Mouse (Mus musculus) hindbrain, postnatal 0 days (tissue): ENCODE measurements at regions not wholly inside any gene's neighbourhood (a gene's known extent, or its start where the extent isn't known, plus 50 kb on each side); places are given as distances from the start of the nearest gene placed in this dataset.

ENCODE experiments used
- ATAC-seq: fragments of 200-750 bp; cut with Nextera tagmentation; 2 replicates; pipeline ENCODE4 v1.8.0; 2017; ENCODE audit warnings: mild to moderate bottlenecking, moderate TSS enrichment, moderate library complexity
- DNase-seq: peaks from one replicate; pipeline ENCODE4 v3.0.0-alpha.2; 2015; ENCODE audit warnings: low spot score
- H3K27ac ChIP-seq: fragments of 300-500 bp; sonication (generic); 2 replicates; pipeline ENCODE4 v1.5.1; 2014; ENCODE audit warnings: mild to moderate bottlenecking
- H3K27me3 ChIP-seq: fragments of 300-500 bp; sonication (generic); 2 replicates; pipeline ENCODE4 v1.6.1; 2014; ENCODE audit warnings: low read length, mixed read lengths; ENCODE audit not compliant: insufficient read depth
- H3K36me3 ChIP-seq: fragments of 300-500 bp; sonication (generic); 2 replicates; pipeline ENCODE4 v1.6.1; 2014; ENCODE audit warnings: low read length, mixed read lengths; ENCODE audit not compliant: insufficient read depth
- H3K4me1 ChIP-seq: fragments of 300-500 bp; sonication (generic); 2 replicates; pipeline ENCODE4 v1.6.1; 2014; ENCODE audit warnings: antibody characterized with exemption, low read length, mixed read lengths; ENCODE audit not compliant: insufficient read depth
- H3K4me2 ChIP-seq: fragments of 300-500 bp; sonication (generic); 2 replicates; pipeline ENCODE4 v1.6.1; 2014; ENCODE audit warnings: low read depth, mild to moderate bottlenecking, low read length, moderate library complexity, mixed read lengths
- H3K4me3 ChIP-seq: fragments of 300-500 bp; sonication (generic); 2 replicates; pipeline ENCODE4 v1.5.1; 2014; ENCODE audit warnings: low read length
- H3K9ac ChIP-seq: fragments of 300-500 bp; sonication (generic); replicated peaks from 2 replicates; pipeline ENCODE4 v1.6.1; 2014; ENCODE audit warnings: mild to moderate bottlenecking, low read length, moderate library complexity, mixed read lengths
- H3K9me3 ChIP-seq: fragments of 300-500 bp; sonication (generic); 2 replicates; pipeline ENCODE4 v1.6.1; 2016; ENCODE audit warnings: low read length, mixed read lengths
- CTCF ChIP-seq: IDR thresholded peaks from 2 replicates; pipeline ENCODE4 v1.5.1; 2016; ENCODE audit warnings: antibody characterized with exemption, control low read depth, low read depth
- WGBS: fragments of 180-500 bp; shearing (Covaris S2); extraction: QIAGEN DNeasy Blood & Tissue Kit; methylation state at CpG from one replicate; pipeline ENCODE4 v1.1.7; 2014; 5-methylcytosine and 5-hydroxymethylcytosine counted together

GRCm38 (mm10) chr4:140463296-140463695 is 202.5 kb downstream of the Arhgef10l start:
- Histone ChIP-seq H3K27ac (no peak overlapping the region), H3K4me3 (no peak overlapping the region), H3K9ac (no peak overlapping the region), H3K27me3 (no peaks in the 10 kb centered on the region), H3K36me3 (no peaks in the 10 kb centered on the region), H3K4me2 (no peak overlapping the region), H3K4me1 (no peaks in the 10 kb centered on the region), H3K9me3 (no peaks in the 10 kb centered on the region)
- 30% methylated on average over 7 of the region's 7 CpGs for WGBS
- ATAC-seq (0 out of 2 replicates have a peak, but pooled peaks have one; percentile 25), DNase-seq (peak; percentile 14)
- no peak for TF ChIP-seq CTCF

GRCm38 (mm10) chr4:140461317-140461716 is 204.5 kb downstream of the Arhgef10l start:
- no peaks in the 10 kb centered on the region for H3K27me3 ChIP-seq
- H3K9ac ChIP-seq, result no peak overlapping the region
- no peaks in the 10 kb centered on the region for H3K9me3 ChIP-seq
- H3K4me3 ChIP-seq, result no peak overlapping the region
- H3K4me1 ChIP-seq, result no peaks in the 10 kb centered on the region
- DNase-seq, result peak; percentile 27
- WGBS, result 69% methylated on average over 16 of the region's 16 CpGs
- no peak for TF ChIP-seq CTCF
- H3K4me2 ChIP-seq, result no peak overlapping the region
- H3K27ac ChIP-seq, result no peak overlapping the region
- no peaks in the 10 kb centered on the region for H3K36me3 ChIP-seq
- no peak for ATAC-seq

GRCm38 (mm10) chr4:140449062-140449461 is 202.5 kb upstream of the Igsf21 start:
- Histone ChIP-seq H3K9me3 (no peaks in the 10 kb centered on the region), H3K27me3 (no peaks in the 10 kb centered on the region), H3K9ac (no peak overlapping the region), H3K36me3 (no peaks in the 10 kb centered on the region), H3K4me2 (no peak overlapping the region), H3K27ac (no peak overlapping the region), H3K4me3 (no peak overlapping the region), H3K4me1 (no peaks in the 10 kb centered on the region; the same call in 1 of the 2 replicates)
- WGBS, result 83% methylated on average over 10 of the region's 10 CpGs
- DNase-seq (no peak), ATAC-seq (no peak)
- TF ChIP-seq CTCF, result no peak

GRCm38 (mm10) chr4:140446455-140446854 is 199.9 kb upstream of the Igsf21 start:
- no peaks in the 10 kb centered on the region for H3K4me1 ChIP-seq
- H3K9ac ChIP-seq, result no peak overlapping the region
- 92% methylated on average over 6 of the region's 6 CpGs for WGBS
- H3K4me2 ChIP-seq, result no peak overlapping the region
- H3K9me3 ChIP-seq, result no peaks in the 10 kb centered on the region
- no peak for TF ChIP-seq CTCF
- DNase-seq, result no peak
- ATAC-seq, result no peak
- H3K36me3 ChIP-seq, result no peaks in the 10 kb centered on the region
- H3K4me3 ChIP-seq, result no peak overlapping the region
- H3K27me3 ChIP-seq, result no peaks in the 10 kb centered on the region
- no peak overlapping the region for H3K27ac ChIP-seq

GRCm38 (mm10) chr4:140445931-140446330 is 199.3 kb upstream of the Igsf21 start:
- H3K27me3 ChIP-seq, result no peaks in the 10 kb centered on the region
- no peak for TF ChIP-seq CTCF
- H3K4me1 ChIP-seq, result no peaks in the 10 kb centered on the region
- H3K27ac ChIP-seq, result no peak overlapping the region
- no peaks in the 10 kb centered on the region for H3K9me3 ChIP-seq
- DNase-seq (no peak), ATAC-seq (no peak)
- H3K4me3 ChIP-seq, result no peak overlapping the region
- WGBS, result 79% methylated on average over 5 of the region's 5 CpGs
- no peaks in the 10 kb centered on the region for H3K36me3 ChIP-seq
- H3K9ac ChIP-seq, result no peak overlapping the region
- no peak overlapping the region for H3K4me2 ChIP-seq

- no peak overlapping the region for H3K4me2 ChIP-seq
- H3K4me3 ChIP-seq, result no peak overlapping the region
- DNase-seq (peak; percentile 43), ATAC-seq (no peak)
- 53% methylated on average over 6 of the region's 6 CpGs for whole genome bisulfite sequencing
- H3K9ac ChIP-seq, result no peak overlapping the region
- H3K27ac ChIP-seq, result no peak overlapping the region
- no peak for TF ChIP-seq CTCF
- H3K4me1 ChIP-seq, result no peaks in the 10 kb centered on the region
- H3K36me3 ChIP-seq, result no peaks in the 10 kb centered on the region
- no peaks in the 10 kb centered on the region for H3K9me3 ChIP-seq
- no peaks in the 10 kb centered on the region for H3K27me3 ChIP-seq
These were observed 196.6 kb upstream of the Igsf21 start for GRCm38 (mm10) chr4:140443221-140443620.

- TF ChIP-seq CTCF, result no peak
- Histone ChIP-seq H3K4me3 (no peak overlapping the region), H3K9ac (no peak overlapping the region), H3K4me1 (no peaks in the 10 kb centered on the region), H3K9me3 (no peaks in the 10 kb centered on the region), H3K27me3 (no peaks in the 10 kb centered on the region), H3K4me2 (no peak overlapping the region), H3K36me3 (no peaks in the 10 kb centered on the region), H3K27ac (no peak overlapping the region)
- 43% methylated on average over 8 of the region's 8 CpGs for WGBS
- DNase-seq (peak; percentile 51), ATAC-seq (no peak)
These were observed 195.2 kb upstream of the Igsf21 start for GRCm38 (mm10) chr4:140441805-140442204.
